Mouse (Mus musculus) embryonic facial prominence, embryonic 12.5 days (tissue): Measurements from ENCODE around the gene Orc1. TPM values are rescaled to one million over a fixed set of nuclear protein-coding genes. Genes with fewer than 3 reads are reported as not detected.

Experiments
- ATAC-seq: fragments of 200-750 bp; cut with Nextera tagmentation; 2 replicates; pipeline ENCODE4 v1.8.0; 2017; ENCODE audit not compliant: insufficient number of reproducible peaks, insufficient read depth, low FRiP score, low TSS enrichment
- H3K27ac ChIP-seq: fragments of 300-500 bp; sonication (generic); 2 replicates; pipeline ENCODE4 v1.5.1; 2016; ENCODE audit warnings: mild to moderate bottlenecking
- H3K27me3 ChIP-seq: fragments of 300-500 bp; sonication (generic); 2 replicates; pipeline ENCODE4 v1.6.1; 2016; ENCODE audit warnings: mild to moderate bottlenecking, moderate library complexity
- H3K36me3 ChIP-seq: fragments of 300-500 bp; sonication (generic); 2 replicates; pipeline ENCODE4 v1.6.1; 2016; ENCODE audit warnings: mild to moderate bottlenecking
- H3K4me1 ChIP-seq: fragments of 300-500 bp; sonication (generic); 2 replicates; pipeline ENCODE4 v1.6.1; 2016
- H3K4me2 ChIP-seq: fragments of 300-500 bp; sonication (generic); replicated peaks from 2 replicates; pipeline ENCODE4 v1.6.1; 2016; ENCODE audit warnings: mild to moderate bottlenecking, moderate library complexity
- H3K4me3 ChIP-seq: fragments of 300-500 bp; sonication (generic); 2 replicates; pipeline ENCODE4 v1.5.1; 2016; ENCODE audit warnings: mild to moderate bottlenecking
- H3K9ac ChIP-seq: fragments of 300-500 bp; sonication (generic); 2 replicates; pipeline ENCODE4 v1.6.1; 2016; ENCODE audit warnings: mild to moderate bottlenecking, moderate library complexity
- H3K9me3 ChIP-seq: fragments of 300-500 bp; sonication (generic); 2 replicates; pipeline ENCODE4 v1.6.1; 2016; ENCODE audit warnings: mild to moderate bottlenecking, moderate library complexity
- WGBS: fragments of 180-500 bp; shearing (Covaris S2); methylation state at CpG from one replicate; pipeline ENCODE4 v1.1.7; 2016; 5-methylcytosine and 5-hydroxymethylcytosine counted together
- polyA plus RNA-seq: library from polyadenylated mRNA; unstranded; fragments of >200 nt; fragmentation: Nextera tagmentation; extraction: Ambion mirVana; gene quantifications from 2 replicates; pipeline ENCODE4 v1.2.1, GENCODE M21; 2016

Orc1 gene
- polyA plus RNA-seq, 1 experiment from 2014 or later, result 17.0 TPM

DNA sequence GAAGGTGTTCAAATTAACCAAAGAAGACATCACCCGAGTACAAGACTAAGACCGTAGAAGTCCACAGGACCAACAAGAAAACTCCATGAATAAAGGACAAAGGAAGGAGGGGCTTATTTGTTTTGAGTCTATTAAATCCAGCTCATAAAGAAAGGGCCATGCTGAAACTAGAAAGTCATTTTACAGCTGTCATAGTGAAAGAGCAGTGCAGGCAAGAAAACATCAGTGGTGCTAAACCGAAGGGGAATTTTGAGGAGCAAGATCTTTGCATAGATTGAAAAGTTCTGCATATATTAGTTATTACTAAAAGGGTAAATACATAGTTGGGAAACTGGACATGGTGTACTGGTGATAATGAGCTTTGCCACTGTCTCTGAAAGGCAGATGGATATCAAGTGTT lies 58.5 kb downstream of the Orc1 start:
- H3K36me3 ChIP-seq, result peaks cover 61% of the 10 kb centered on the region
- no peak overlapping the region for H3K4me3 ChIP-seq
- no peak overlapping the region for H3K4me2 ChIP-seq
- H3K4me1 ChIP-seq, result no peaks in the 10 kb centered on the region
- H3K9me3 ChIP-seq, result no peaks in the 10 kb centered on the region
- no peak overlapping the region for H3K27ac ChIP-seq
- H3K27me3 ChIP-seq, result no peaks in the 10 kb centered on the region
- no peak for ATAC-seq
- 86% methylated on average over 3 of the region's 3 CpGs for WGBS
- H3K9ac ChIP-seq, result no peak overlapping the region

DNA sequence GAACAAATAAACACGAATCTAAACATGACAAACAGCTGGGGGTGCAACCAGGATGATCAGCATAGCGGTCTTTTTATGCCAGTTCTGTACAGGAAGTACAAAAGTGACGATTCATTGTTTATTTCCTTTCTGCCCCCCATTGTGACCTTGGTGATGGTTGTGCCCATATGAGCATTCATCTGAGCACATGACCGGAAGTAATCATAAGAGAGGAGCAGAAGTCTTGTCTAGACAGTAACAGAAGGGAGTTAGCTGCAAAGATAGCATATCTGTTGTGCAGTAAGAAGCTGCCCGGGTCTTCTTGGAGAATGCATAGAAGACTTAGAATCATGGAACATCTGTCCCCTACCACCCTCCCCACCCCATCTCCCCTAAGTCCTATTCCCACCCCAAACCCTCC lies 59.5 kb downstream of the Orc1 start:
- H3K4me3 ChIP-seq, result no peak overlapping the region
- no peak for ATAC-seq
- 83% methylated on average over 5 of the region's 5 CpGs for WGBS
- H3K27me3 ChIP-seq, result no peaks in the 10 kb centered on the region
- no peak overlapping the region for H3K9ac ChIP-seq
- H3K27ac ChIP-seq, result no peak overlapping the region
- no peaks in the 10 kb centered on the region for H3K4me1 ChIP-seq
- H3K4me2 ChIP-seq, result no peak overlapping the region
- H3K36me3 ChIP-seq, result peaks cover 60% of the 10 kb centered on the region
- no peaks in the 10 kb centered on the region for H3K9me3 ChIP-seq

DNA sequence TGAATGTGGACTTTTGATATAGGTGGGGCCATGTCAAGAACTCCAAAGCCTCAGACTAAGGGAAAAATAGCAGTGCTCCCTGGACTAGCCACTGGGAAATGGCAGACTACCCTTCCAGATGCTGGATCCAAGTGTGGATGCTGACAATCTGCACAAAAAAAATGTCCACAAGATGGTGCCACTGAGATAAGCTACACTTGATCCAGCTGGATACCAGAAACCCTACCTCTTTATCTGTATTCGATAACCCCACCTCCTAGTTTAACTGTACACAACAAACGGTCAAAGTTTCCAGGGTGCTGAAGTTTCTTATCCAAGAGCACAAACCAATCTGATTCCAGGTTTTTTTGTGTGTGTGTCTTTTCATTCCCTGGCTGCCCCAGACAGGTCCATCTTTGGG lies 85.2 kb downstream of the Orc1 start:
- Histone ChIP-seq H3K4me1 (no peaks in the 10 kb centered on the region), H3K27me3 (no peaks in the 10 kb centered on the region), H3K4me3 (no peak overlapping the region), H3K9me3 (no peaks in the 10 kb centered on the region), H3K9ac (no peak overlapping the region), H3K36me3 (peaks cover 14% of the 10 kb centered on the region), H3K4me2 (no peak overlapping the region), H3K27ac (no peak overlapping the region)
- ATAC-seq, result no peak
- WGBS, result 70% methylated on average over 2 of the region's 2 CpGs

Other genes with a start within 250 kb of the Orc1 start
- 13.3 and 14.4 TPM in 2 replicates for gene Shisal2a, start 196.1 kb upstream of the Orc1 start, polyA plus RNA-seq
- gene Gpx7, start 172.5 kb upstream of the Orc1 start, polyA plus RNA-seq, result 62.7 and 67.1 TPM in 2 replicates
- 140 and 146 TPM in 2 replicates for gene Tut4, start 120.0 kb upstream of the Orc1 start, polyA plus RNA-seq
- 101 and 106 TPM in 2 replicates for gene Prpf38a, start 87 bp upstream of the Orc1 start, polyA plus RNA-seq
- 30.2 and 34.4 TPM in 2 replicates for gene Cc2d1b, start 40.5 kb downstream of the Orc1 start, polyA plus RNA-seq
- 2.5 and 3.0 TPM in 2 replicates for gene 3110021N24Rik, start 140.2 kb downstream of the Orc1 start, polyA plus RNA-seq
- 6.3 and 6.6 TPM in 2 replicates for gene Zfyve9, start 201.4 kb downstream of the Orc1 start, polyA plus RNA-seq